Mouse (Mus musculus): Measurements from ENCODE around the gene Dpf1.

Gene Dpf1

DNA sequence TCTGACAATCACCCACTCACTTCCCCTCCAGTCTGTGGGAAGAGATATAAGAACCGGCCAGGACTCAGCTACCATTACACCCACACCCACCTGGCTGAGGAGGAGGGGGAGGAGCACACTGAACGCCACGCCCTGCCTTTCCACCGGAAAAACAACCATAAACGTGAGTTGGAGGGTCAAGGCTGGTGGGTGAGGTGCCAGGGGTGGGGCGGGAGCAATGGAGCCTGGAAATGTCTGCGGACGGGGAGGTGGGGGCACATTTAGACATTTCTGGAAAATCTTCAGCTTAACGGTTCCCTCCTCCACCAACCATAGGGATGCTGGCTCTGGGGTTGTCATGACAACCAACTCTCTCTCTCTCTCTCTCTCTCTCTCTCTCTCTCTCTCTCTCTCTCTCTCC, 9.3 kb downstream of the Dpf1 start:
- peak; percentile 26 for DNase-seq

DNA sequence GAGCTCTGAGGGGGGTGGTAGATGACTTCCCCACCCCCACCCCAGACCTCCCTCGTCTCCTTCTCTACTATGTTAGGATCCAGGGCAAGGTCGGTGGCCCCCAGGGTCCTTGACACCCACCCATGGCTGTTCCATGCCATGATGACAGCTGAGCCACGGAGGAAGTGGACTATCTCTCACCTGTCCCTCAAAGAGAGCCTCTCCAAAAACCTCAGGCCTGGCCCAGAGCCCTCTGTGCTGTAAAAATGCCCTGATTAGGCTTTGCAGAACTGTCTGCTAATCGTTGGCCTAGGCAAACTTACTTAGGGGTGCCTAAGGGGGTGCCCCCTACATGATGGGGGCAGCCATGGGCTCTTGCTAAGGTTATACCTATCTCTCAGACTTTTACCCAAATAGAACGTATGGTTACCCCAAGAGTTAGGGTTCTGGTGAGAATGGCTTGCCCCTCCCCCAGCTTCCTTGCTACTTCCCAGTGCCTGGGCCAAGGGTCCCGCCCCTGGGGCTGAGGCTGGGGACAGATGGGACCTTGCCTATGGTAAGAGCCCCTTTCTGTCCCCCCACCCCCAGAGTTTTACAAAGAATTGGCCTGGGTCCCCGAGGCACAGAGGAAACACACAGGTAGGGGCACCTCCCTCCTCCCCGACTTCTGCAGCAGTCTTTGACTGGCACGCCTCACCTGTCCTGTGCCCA, 10.0 kb downstream of the Dpf1 start:
- peak; percentile 31 for DNase-seq

DNA sequence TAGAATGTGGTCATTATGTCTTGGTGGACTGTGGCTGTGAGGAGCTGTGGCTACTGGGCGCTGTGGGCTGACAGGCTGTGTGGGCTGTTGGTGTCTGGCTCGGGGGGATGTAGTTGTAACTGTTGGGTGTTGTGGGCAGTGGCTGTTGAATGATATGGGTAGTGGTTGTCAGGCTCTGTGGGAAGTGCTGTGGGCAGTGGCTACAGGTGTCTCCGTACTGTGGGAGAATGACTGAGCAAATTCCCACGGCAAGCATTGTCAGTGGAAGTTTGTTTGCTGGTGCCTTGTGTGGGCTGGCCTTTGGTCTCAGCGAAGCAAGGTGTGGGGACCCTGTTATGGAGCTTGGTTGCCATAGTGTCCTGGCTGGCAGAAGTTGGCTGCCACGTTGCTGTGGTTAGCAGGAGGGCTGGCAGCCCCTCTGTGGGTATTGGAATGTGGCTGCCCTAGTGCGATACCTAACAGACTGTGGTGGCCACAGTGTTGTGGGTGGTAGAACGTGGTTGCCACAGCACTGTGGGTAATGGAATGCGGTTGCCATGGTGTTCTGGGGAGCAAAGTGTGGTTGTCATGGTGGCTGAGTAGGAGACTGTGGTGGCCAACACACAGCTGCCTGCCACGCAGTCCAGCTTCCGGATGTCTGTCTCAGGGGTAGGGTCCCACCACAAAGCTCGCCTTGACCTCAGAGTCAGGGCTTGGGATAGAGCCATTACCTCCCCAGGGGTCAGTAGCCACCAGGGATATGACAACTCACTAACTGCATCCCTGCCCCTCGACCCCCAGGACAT, 11.3 kb downstream of the Dpf1 start:
- DNase-seq = peak; percentile 42

DNA sequence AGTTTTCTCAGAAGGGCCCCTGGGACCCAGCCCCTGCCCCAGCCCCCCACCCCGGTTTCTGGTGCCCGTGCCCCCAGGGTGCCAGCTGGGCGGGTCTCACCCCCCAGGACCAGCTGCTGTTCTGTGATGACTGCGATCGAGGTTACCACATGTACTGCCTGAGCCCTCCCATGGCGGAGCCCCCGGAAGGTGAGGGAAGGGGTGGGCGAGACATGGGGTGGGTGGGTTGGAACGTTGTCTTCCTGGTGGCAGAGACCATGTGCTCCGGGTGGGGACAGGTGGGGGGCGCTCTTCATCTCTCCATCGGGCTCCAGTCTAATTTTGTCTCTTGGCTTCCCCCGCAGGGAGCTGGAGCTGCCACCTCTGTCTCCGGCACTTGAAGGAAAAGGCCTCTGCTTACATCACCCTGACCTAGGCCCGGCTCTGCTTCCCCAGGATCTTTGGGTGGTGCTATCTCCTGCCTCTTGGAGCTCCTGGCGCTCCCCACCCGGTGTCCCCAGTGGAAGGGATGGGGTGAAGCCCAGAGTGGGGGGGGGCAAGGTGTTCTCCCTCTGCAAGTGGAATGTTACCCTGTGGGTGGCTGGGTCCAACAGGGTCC, 12.5 kb downstream of the Dpf1 start:
- peak; percentile 42 for DNase-seq

DNA sequence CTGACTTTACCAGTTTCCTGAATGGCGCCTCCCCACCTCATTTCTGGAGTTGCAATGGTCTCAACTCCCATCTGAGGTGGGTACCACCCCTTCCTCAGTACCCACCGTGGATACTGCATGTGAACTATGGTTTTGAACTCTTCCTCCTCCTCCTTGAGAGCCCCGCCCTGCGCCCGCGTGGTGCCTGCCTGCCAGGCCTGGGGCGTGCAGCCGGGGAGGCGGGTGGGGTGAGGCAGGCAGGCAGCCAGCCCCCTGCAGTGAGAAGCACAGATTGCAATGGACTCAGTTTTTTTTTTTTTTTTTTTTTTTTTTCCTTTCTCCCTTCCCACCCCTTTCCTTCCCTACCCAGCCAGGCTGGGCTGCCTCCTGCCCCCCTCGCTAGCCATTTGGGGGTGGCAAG, 13.2 kb downstream of the Dpf1 start:
- peak; percentile 78 for DNase-seq

DNA sequence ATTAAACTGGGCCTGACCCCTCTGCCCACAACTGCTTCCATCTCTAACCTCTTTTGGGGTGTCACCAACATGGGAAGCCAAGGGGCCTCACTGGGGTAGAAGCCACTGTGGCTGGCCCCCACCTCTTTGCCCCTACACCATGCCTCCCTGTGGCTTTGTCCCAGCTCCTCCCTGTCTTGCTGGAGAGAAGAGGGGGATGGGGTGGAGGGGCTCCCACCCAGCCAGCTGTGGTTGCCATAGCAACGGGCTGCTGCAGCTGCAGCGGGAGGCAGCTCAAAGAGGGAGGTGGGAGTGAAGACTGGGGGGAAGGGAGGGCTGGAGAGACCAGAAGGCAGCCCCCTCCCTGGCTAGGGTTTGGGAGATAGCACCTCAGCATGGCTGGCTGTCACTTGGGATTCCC, 13.8 kb downstream of the Dpf1 start:
- peak; percentile 57 for DNase-seq

DNA sequence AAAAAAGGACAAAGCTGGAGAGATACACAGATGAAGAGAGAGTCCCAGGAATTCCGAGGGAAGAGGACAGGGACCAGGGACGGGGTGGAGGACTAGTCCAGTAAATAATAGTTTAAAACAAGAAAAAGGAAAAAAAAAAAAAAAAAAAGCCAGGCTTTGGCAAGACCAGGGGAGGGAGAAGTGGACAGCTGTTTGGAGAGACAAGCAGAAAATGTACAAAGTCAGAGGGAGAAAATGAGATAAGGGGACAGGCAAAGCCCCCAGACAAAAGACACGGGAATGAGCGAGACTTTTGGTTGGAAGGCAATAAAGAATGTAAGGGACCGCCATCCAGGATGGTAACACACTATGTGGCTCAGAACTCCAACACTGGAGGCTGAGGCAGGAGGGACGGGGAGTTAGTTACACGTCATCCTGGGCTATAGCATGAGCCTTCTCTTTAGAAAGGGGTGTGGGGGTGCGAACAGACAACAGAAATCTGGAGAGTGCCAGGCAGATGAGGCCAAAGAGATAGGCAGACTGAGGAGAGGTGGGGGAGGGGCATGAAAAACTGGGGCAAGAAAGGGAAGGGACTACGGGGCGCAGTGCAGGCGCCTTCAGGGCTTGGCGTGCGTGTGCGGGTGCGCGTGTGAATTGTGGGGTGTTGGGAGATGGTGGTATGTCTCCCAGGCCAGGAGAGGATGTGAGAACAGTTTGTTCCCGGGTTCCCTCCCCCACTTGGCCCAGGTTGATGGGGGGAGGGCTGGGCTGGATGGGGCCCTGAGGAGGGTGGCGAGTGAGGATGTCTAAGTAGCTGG, 14.6 kb downstream of the Dpf1 start:
- peak; percentile 50 for DNase-seq

DNA sequence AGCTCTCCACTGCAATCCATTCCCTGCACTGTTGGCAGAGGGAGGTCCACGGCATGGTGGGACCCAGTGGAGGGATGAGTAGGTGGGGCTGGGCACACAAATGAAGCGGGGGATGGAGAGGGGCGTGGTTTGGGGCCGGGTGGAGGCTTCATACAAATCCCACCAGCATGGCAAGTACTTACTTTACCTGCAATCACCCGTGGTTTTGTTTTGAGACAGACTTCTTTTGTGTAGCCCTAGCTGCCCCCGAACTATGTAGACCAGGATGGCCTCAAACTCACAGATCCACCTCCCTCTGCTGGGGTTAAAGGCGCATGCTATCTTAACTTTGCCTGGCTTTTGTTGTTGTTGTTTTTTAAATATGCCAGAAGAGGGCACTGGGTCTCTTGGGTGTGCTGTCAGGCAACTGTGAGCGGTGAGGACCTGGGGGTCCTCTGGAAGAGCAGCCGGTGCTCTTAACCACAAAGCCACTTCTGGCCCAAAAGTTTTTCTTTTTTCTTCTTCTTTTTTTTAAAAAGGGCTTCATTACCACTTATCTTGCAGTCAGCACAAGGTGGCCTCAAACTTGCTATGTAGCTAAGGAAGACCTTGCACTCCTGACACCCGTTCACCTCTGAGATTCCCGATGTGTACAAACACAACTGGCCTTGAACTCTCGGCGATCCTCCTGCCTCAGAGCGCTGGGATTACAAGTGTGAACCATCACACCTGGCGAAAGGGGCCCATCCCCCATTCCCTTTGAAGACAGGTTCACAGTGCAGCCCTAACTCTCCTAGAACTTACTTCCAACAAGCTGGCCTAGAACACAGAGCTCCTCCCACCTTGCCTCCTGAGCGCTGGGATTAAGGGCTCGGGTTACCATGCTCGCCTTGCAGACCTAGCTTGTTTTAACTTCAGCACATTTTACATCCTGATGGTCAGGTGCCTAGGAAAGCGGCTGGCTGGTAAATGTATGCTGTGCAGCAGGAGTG, 15.9 kb downstream of the Dpf1 start:
- DNase-seq = no peak

DNA sequence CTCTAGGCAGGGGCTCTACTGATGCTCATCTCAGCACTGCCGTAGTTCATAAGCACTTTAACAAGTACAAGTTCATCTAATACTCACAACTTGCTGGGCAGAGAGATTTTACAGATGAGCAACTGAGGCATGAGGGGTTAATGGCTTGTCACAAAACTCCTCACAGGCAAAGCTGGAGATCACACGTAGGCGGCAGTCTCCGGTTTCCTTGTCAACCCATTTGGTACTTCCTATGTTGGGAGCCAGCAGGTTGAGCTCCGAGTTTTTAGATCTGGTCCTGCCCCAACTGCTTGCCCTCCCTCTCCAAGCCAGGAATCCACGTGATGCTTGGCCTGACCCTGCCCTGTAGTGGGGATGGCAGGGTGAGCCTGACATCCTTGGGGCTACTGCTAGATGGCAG, 23.3 kb downstream of the Dpf1 start:
- no peak for DNase-seq

DNA sequence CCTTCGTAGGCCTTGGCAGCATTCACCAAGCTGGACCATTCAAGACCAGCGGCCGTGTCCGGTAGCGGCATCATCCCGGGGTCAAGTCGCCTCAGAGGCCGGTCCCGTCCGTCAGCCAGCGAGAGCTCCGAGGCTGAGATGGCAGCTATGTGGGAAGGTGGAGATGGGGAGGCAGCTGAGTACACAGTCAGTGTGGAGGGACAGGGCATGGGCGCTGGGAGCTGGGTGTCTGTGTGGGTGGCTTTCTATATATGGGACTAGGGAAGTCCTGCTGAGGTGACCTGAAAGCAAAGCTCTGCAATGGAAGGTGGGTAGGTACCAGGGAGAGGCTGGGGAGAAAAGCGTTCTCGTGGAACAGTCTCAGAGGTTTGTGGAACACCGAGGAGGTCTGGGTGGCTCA, 25.2 kb downstream of the Dpf1 start:
- DNase-seq = no peak

DNA sequence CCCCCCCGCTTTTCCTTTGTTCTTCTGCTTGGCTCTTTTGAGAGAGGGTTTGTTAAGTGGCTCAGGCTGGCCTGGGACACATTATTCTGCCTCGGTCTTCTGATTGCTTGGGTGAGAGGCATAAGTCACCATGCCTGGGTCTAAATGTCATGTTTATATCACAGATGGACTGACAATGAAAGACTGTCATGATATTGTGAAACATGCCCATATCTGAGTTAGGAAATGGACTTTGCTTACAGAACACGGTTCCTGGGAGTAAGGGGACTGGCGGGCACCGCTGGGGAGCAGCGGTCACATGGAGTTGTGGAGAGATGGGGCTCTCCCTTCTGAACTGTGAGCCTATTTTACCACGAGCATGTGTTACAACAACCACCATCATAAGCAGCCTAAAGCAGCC, 30.4 kb downstream of the Dpf1 start:
- no peak for DNase-seq

DNA sequence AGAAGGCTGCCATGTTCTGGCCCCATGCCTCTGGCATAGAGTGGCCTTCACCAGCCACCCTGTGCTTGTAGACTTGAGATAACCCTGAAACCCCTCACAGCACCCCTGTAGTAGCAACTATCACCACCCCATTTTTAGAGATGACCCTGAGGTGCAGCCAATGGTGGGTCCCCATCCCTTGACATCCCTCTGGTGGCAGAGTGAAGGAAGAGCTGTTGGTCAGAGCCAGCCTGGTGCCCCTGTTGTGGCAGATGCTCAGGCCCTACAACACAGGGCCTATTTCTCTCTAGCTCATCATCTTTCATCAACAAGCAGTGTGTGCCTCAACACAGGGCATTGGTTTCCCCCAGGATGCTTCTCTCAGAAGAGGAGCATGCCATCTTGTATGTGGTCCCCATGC, 31.5 kb downstream of the Dpf1 start:
- DNase-seq = no peak

DNA sequence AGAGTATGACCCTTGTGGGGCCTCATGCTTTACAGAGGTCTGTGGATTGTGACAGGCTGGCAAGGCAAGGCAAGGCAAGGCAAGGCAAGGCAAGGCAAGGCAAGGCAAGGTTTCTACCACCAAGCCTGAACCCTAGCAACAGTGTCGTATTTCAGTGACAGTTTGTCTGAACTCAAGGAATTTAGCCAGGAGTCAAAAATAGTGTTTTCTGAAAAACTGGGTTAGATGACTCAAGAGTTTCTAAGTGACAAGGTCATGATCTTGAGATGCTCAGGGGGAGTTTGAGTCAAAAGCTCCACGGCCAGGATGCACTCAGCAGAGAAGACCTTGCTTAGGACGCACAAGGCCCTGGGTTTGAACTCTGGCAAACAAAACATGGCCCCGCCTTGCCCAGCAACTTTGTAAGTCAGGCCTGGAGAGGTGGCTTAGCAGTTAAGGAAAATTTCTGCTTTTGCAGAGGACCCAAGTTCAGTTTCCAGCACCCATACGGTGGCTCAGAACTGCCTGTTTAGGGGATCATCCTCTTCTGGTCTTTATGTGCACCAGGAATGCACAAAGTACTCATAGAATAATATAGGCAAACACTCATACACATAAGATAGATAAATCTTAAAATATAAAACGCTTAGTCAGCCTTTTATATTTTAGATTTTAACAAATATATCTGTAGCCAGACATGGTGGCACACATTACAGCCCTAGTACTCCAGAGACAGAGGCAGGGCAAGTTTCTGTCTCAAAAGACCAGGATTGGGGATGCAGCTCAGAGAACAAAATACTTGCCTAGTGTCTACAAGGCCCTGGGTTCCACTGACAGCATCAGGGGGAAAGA, 32.3 kb downstream of the Dpf1 start:
- no peak for DNase-seq

DNA sequence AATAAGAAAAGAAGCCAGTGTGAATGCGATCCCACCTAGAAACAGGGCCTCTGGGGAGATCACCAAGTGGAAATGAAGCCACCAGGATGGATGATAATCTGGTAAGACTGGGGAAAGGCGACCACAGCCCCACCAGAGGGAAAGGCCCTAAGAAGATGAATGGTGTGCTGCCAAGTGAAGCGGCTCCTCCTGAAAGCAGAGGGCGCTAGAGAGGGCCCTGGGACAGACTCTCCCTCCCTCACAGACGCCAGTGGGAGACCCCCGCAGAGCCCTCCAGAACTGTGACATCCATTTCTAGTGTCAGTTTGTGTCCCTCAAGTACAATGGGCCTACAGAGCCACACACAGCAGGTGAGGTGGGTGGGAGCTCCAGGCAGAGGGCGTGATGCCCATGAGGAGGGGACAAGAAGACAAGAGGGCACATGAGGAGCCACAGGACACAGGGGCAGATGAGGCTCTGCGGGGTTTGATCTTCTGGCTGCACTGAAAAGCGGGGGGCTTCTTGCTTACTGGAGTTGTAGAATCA, 33.1 kb downstream of the Dpf1 start:
- no peak for DNase-seq

DNA sequence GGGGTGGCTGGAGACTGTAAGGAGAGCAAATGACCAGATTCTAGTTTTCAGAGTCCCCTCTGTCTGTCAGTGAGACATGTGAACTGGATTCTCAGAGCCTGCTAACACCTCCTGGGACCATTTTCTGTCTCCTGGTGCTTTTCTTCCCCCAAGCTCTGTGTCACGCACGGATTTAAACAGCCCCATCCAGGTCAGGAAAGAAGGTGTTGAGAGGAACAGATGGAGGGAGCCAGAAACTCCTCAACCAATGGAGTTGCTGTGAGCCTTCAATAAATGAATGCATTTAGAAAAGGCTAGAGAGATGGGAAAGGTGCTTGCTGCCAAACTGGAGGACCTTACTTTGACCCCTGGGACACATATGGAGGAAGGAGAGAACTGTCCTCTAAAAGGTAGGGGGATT, 34.0 kb downstream of the Dpf1 start:
- DNase-seq = no peak

DNA sequence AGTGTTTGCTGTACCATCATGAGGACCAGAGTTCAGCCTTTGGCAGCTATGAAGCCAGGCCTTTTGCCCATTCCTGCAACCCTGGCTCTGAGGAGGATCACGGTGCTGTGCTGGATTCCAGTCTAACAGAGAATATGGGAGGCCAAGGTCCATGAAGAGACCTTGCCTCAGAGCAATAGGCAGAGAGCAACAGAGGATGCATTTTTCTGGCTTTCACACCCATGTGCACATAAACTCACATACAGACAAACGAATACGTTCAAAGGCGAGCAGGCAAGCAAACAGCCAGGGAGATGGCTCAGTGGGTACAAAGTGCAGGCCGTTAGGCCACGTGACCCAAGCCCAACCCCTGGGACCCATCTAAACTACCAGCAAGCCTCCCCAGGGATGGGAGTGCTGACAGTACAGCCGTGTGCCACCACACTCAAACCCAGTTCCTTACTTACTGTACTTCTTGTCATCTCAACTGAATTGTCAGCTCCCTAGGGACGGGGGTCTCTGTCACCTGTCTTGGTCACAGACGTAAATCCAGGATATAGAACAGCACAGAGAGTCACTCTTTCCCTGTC, 34.7 kb downstream of the Dpf1 start:
- no peak for DNase-seq

DNA sequence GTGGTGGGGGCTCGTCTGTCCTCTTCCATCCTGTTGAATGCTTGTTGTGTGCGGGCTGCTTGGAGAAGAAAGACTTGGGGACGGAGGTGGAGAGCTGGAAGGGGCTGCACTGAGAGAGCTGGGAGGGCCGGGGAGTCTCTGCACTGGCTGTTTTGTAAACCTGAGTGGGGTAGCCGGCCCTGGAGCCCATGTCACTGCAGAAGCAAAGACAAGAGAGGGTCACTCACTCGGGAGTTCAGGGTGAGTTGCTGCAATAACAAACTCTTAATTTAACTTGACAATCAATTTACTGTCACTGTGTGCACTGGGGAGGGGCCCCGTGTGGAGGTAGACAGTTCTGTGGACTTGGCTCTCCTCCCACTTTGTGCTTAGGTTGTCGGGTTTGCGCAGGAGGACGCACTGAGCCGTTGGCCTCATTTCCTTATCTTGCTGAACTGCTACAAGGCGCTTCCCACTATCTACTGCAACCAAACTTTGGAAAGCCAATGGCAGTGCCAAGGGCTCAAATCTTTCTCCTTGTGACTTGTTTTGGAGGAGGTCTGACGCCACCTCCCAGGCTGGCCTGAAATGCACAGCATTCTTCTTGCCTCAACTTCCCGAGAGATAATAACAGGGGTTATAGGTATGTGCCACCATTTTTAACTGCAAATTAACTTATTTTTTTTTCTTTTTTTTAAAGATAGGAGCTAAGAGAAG, 35.4 kb downstream of the Dpf1 start:
- DNase-seq = no peak

DNA sequence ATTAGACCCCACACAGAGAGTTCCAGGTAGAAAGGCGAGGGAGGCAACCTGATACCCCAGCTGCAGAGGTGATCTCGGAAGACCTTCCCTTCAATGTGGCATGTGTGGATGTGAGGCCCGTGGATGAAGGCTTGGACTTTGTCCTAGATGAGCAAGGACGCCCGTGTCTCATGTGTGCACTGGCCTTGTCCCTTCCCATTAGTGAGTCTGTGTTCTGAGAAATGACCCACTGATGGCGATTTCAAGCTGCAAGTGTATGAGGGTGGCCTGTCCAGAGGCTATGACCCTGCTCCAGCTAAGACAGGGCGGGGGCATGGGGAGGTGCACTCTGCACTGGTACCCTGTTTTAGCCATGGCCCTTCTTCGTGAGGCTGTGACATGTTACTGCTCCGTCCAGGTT, 36.5 kb downstream of the Dpf1 start:
- DNase-seq = no peak

DNA sequence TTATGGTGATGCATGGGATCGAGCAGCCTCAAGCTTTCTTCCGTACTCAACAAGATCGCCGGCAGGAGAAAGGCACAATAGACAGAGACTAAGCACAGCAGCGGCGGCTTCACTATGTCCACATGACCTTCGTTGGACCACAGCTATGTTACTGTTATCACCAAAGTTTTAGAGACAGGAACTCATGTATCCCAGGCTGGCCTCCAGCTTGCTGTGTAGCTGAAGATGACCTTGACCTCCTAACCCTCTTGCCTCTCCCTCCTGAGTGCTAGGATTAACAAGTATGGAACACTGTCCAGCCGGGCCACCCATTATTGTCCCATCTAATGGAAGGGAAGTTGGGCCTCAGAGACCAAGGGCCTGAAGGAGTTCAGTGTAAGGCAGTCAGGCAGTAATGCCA, 37.1 kb downstream of the Dpf1 start:
- no peak for DNase-seq

DNA sequence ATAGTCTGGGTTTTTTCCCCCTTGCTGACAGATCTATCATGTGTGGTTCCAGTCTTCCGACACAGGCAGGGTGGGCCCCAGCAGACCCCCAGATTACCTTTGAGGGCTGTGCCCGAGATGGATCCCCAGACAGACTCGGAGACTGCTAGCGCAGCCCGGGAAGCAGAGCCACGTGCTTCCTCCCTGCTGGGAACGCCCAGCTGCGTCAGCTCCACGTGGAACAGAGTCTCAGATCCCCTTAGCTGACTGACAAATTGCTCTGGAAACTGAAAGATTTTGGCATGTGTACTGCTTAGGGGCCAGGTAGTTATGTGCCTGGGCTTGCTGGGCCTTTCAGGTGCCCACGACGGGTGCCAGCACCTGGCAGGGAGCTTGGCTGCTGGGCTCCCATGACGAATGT, 38.0 kb downstream of the Dpf1 start:
- no peak for DNase-seq
